Mouse (Mus musculus): ENCODE results near the gene Tcf7l1. TPM values are rescaled to one million over a fixed set of nuclear protein-coding genes. Genes with fewer than 3 reads are reported as not detected.
"Not testable (repeated sequence)": the region's sequence is repeated elsewhere in the genome, so short reads cannot be mapped to it uniquely, and the experiment has no call there.

The Tcf7l1 gene
- polyA plus RNA-seq (2015; fragmentation: Nextera tagmentation; extraction: Ambion mirVana) = 23.7 and 25.5 TPM in 2 replicates

DNA sequence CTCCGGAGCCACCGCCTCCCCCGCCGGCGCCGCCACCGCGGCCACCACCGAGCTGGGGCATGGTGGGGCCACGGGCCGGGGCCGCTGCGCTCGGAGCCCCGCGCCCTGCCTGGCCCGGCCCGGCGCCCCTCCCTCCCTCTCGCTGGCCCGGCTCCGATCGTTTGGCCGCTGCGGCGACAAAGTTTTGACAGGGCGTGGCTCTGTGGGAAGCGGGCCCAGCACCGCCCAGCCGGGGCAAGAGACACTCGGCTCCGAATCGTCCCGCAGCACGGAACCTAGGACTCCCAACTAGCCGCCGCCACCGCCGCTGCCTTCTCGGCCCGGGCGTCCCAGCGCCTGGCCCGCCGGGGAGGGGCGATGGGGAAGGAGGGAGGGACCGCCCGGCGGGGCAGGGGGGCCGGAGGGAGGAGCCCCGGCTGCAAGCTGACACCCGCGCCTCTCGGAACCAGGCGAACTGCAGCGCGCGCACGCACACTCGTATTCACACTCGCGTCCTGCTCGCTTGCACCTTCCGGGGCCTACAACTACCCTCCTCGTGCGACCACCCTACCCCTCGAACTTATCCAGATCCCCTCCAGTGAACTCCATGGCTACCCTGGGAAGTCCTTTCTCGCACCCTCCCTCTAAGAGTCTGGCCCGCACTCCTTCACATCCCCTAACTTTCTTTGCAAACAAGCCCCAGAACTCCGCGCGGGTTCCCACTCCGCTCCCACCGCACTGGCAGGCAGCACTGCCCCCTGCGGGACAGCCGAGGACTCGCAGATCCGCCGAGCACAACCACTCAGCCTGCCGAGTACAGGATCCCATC, at the start of gene Tcf7l1:
Gene Tcf7l1, minus strand, starts transcription at position 363 of the 808 bp plus-strand sequence.
- H3K4me2 ChIP-seq = peak within 1 kb of the TSS; percentile 80
- peak within 1 kb of the TSS; percentile 83 for H3K9ac ChIP-seq
- peaks cover 12% of the 10 kb centered on the region for H3K4me1 ChIP-seq
- ATAC-seq (ENCODE audit: insufficient read depth, low FRiP score, low read depth) = peak; percentile 90
- H3K4me3 ChIP-seq (replicated peaks) = peak within 1 kb of the TSS; percentile 89
- H3K27me3 ChIP-seq (replicated peaks) = no peaks in the 10 kb centered on the region
- under 1% methylated on average over 70 of the region's 80 CpGs for WGBS
- 0 out of 2 replicates have a peak, but pooled peaks cover 5% of the 10 kb centered on the region for H3K36me3 ChIP-seq
- no peaks in the 10 kb centered on the region for H3K9me3 ChIP-seq
- peak within 1 kb of the TSS; percentile 95 for H3K27ac ChIP-seq

DNA sequence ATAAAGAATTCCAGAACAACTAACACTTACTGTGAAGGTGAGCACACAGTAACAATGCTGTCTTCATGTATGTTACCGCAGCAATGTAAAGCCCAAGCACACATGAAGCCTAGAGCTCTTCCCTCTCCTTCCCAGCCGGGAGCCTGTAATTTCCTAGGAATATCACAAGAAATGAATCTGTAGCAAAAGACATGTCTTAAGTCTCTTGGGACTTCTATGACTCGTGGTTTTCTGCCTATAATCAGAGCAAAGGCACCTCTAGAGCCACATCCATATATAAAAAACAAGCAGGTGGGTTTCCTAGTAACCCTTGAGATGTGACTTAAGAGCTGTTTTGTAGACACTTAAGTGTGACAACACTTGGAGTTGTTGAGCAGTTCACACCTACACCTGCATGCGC, 48.7 kb upstream of the Tcf7l1 start:
- Histone ChIP-seq H3K4me3 (replicated peaks) (no peak overlapping the region), H3K9me3 (no peaks in the 10 kb centered on the region), H3K36me3 (0 out of 2 replicates have a peak, but pooled peaks cover 8% of the 10 kb centered on the region), H3K4me2 (no peak overlapping the region), H3K27ac (no peak overlapping the region), H3K4me1 (no peaks in the 10 kb centered on the region), H3K9ac (no peak overlapping the region), H3K27me3 (replicated peaks) (no peaks in the 10 kb centered on the region)
- 89% methylated on average over 4 of the region's 4 CpGs for WGBS
- ATAC-seq (ENCODE audit: insufficient read depth, low FRiP score, low read depth) = no peak

DNA sequence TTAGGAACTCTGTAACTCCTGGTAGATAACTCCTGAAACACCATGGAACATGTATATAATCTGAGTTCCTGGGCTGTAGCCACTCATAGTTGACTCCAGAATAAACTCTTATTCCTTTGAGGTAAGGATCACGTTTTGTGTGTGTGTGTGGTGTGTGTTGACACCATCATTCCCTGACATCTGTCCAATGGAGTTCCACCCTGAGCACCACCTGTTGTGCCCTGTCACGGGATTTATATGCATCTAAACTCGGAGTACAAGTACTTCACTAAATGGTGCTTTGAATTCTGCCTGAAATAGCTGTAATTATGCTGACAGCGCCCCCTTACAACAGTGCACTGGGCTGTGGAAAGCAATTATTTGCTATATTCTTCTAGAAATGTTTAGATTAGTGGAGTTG, 45.5 kb upstream of the Tcf7l1 start:
- no peaks in the 10 kb centered on the region for H3K9me3 ChIP-seq
- ATAC-seq (ENCODE audit: insufficient read depth, low FRiP score, low read depth) = no peak
- 52% methylated on average over 4 of the region's 4 CpGs for WGBS
- no peak overlapping the region for H3K4me2 ChIP-seq
- no peak overlapping the region for H3K9ac ChIP-seq
- H3K27me3 ChIP-seq (replicated peaks) = no peaks in the 10 kb centered on the region
- H3K27ac ChIP-seq = no peak overlapping the region
- H3K4me3 ChIP-seq (replicated peaks) = no peak overlapping the region
- no peaks in the 10 kb centered on the region for H3K4me1 ChIP-seq
- H3K36me3 ChIP-seq = 0 out of 2 replicates have a peak, but pooled peaks cover 4% of the 10 kb centered on the region

DNA sequence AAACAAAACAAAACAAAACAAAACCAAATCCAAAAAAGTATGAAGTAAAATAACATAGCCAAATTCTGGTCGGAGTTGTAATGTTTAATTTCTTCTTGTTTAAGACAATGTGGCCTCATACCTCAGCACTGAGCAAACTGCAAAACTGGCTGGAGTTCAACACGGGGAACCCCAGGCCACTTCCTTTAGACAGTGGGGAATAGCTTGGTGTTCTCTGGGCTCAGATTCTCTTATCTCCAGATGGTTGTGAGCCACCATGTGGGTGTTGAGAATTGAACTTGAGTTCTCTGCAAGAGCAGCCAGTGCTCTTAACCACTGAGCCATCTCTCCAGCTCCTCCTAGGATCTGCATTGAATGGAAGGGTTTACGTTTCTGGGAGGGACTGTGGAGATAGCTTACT, 42.8 kb upstream of the Tcf7l1 start:
- no peaks in the 10 kb centered on the region for H3K27me3 ChIP-seq (replicated peaks)
- H3K9me3 ChIP-seq = no peaks in the 10 kb centered on the region
- WGBS = 46% methylated on average over 3 of the region's 3 CpGs
- H3K9ac ChIP-seq = no peak overlapping the region
- H3K4me3 ChIP-seq (replicated peaks) = no peak overlapping the region
- no peaks in the 10 kb centered on the region for H3K36me3 ChIP-seq
- no peak overlapping the region for H3K4me2 ChIP-seq
- no peak for ATAC-seq (ENCODE audit: insufficient read depth, low FRiP score, low read depth)
- no peak overlapping the region for H3K27ac ChIP-seq
- H3K4me1 ChIP-seq = no peaks in the 10 kb centered on the region

DNA sequence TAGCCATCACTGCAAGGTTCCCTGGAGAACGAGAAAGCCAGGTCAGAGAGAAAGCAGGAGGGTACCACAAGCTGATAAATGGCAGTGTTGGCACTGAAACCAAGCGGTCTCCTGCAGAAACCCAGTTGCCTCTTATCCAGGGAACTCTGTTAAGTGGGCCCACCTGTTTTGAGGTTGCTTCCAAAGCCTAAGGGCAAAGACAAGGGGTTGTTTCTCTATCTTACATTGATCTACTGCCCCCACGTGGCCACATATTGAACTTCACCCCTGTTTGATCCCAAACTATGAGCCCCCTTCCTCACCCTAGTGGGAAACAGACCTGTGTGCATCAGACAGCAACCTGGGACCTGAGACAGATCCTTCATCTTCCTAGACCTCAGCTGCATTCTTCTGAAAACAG, 42.2 kb upstream of the Tcf7l1 start:
- Histone ChIP-seq H3K9me3 (no peaks in the 10 kb centered on the region), H3K27me3 (replicated peaks) (no peaks in the 10 kb centered on the region), H3K4me1 (no peaks in the 10 kb centered on the region), H3K9ac (no peak overlapping the region), H3K36me3 (no peaks in the 10 kb centered on the region), H3K4me3 (replicated peaks) (no peak overlapping the region), H3K27ac (no peak overlapping the region), H3K4me2 (no peak overlapping the region)
- ATAC-seq (ENCODE audit: insufficient read depth, low FRiP score, low read depth) = 0 out of 2 replicates have a peak, but pooled peaks have one; percentile 9
- WGBS = 22% methylated on average over 3 of the region's 3 CpGs

DNA sequence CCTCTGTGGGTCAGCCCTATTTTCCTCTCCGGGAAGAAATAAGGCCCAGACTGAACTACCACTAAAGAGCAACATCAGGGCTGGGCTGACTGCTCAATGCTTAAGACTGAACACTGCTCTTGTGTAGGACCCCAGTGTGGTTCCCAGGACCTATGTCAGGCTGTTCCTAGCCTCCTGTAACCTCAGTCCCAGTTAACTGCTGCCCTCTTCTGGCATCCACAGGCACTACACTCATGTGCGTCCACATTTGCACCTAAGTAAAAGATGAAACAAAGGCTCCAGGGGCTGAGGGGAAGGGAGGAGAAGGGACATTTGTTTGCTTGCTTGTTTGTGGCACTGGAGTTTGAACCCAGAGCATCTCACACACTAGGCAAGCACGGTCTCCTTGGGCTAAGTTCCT, 39.8 kb upstream of the Tcf7l1 start:
- no peak overlapping the region for H3K9ac ChIP-seq
- ATAC-seq (ENCODE audit: insufficient read depth, low FRiP score, low read depth) = no peak
- no peaks in the 10 kb centered on the region for H3K27me3 ChIP-seq (replicated peaks)
- 78% methylated on average over 3 of the region's 3 CpGs for WGBS
- H3K4me2 ChIP-seq = no peak overlapping the region
- no peaks in the 10 kb centered on the region for H3K4me1 ChIP-seq
- no peaks in the 10 kb centered on the region for H3K36me3 ChIP-seq
- no peak overlapping the region for H3K4me3 ChIP-seq (replicated peaks)
- H3K27ac ChIP-seq = no peak overlapping the region
- no peaks in the 10 kb centered on the region for H3K9me3 ChIP-seq

DNA sequence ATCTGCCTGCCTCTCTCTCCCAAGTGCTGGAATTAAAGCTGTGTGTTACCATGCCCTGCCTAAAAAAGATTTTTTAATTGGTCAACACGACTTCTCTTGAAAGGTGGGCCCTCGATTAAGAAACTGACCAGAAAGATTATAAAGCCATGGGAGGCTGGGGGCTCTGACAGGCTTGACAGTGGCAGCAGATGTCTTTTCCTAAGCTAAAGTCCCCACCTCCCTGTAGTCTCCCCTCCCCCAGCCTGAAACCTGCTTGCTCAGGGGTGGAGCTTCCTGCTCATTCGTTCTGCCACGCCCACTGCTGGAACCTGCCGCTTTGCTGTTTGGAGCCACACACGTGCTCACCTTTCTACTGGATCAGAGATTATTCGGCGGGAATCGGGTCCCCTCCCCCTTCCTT, 39.0 kb upstream of the Tcf7l1 start:
- WGBS = 5% methylated on average over 9 of the region's 9 CpGs
- not testable (repeated sequence) for H3K9ac ChIP-seq; H3K36me3 ChIP-seq; H3K27me3 ChIP-seq (replicated peaks); H3K9me3 ChIP-seq; H3K4me2 ChIP-seq; H3K4me3 ChIP-seq (replicated peaks); ATAC-seq (ENCODE audit: insufficient read depth, low FRiP score, low read depth); H3K27ac ChIP-seq; H3K4me1 ChIP-seq

DNA sequence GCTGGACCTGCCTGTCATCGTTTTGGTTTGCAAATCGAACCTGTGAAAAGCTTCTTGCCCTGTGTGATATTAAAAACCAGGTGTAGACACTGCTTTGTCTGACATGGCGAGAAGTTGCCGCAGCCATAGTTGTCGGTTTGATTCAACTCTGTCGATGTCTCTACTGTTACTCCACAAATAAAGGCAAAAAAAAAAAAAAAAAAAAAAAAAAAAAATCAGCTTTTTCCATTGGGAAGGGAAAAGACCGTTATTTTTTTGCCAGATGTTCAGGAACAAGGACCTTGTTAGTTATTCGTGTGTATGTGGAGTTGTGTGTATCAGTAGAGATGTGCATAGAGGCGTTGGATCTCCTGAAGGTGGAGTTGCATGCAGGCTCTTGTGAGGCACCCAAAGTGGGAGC, 36.7 kb upstream of the Tcf7l1 start:
- Histone ChIP-seq H3K27me3 (replicated peaks) (no peaks in the 10 kb centered on the region), H3K4me3 (replicated peaks) (no peak overlapping the region), H3K4me2 (no peak overlapping the region), H3K4me1 (no peaks in the 10 kb centered on the region), H3K36me3 (no peaks in the 10 kb centered on the region), H3K9ac (no peak overlapping the region), H3K27ac (no peak overlapping the region), H3K9me3 (no peaks in the 10 kb centered on the region)
- 52% methylated on average over 9 of the region's 9 CpGs for WGBS
- ATAC-seq (ENCODE audit: insufficient read depth, low FRiP score, low read depth) = no peak

DNA sequence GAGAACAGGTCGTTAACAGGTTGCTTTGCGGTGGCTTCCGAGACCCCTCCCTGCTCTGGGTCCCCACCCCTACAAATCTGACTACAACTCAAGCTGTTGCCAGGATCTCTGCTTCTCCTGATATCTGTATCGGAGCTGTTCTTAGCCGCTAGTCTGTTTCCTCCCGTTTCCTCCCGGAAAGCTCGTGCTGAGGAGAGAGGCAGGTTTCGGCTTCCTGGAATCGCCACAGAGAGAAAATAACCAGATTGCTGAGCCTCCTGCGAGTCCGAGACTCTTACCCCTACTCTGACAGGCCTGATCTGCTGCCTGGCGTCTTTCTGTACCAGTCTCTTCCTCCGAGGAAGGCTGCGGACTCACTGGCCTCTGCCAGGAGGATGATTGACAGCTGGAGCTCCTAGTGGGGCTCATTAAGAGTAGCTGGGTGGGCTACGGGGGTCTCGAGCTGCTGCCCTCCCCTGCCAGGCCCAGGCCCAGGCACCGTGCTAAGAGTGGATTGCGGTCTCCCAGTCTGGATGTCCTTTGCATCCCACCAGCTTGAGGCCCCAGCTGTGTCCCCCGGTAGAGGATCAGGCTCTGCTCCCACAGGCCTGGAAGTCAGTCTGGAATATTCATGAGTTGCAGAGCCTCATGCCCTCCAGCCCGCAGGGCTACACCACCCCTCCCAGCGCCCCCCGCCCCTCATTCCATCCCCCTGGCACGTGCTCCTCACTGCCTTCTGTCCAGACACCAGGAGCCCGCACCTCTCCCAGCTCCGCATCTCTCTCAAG, 36.1 kb upstream of the Tcf7l1 start:
- no peak for ATAC-seq (ENCODE audit: insufficient read depth, low FRiP score, low read depth)
- no peaks in the 10 kb centered on the region for H3K27me3 ChIP-seq (replicated peaks)
- H3K4me3 ChIP-seq (replicated peaks) = peak overlapping the region; percentile 21; the same call in 1 of the 2 replicates
- no peaks in the 10 kb centered on the region for H3K9me3 ChIP-seq
- H3K4me2 ChIP-seq = peak overlapping the region; percentile 49
- no peaks in the 10 kb centered on the region for H3K4me1 ChIP-seq
- H3K36me3 ChIP-seq = no peaks in the 10 kb centered on the region
- no peak overlapping the region for H3K9ac ChIP-seq
- 13% methylated on average over 23 of the region's 26 CpGs for WGBS
- no peak overlapping the region for H3K27ac ChIP-seq

DNA sequence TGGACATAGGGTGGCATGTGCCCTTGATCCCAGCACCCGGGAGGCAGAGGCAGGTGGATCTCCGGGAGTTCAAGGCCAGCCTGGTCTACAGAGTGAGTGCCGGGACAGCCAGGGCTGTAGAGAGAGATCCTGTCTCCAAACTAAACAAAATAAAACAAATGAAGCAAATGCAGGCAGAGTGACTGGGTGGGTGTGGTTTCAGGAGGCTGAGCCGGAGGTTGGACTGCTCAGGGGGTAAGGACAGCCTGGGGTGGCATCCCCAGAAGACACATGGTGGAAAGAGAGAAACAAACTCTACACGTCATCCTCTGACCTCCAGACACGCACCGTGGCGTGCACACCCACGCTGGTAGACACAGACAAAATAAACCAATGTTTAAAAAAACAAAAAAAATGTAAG, 24.4 kb upstream of the Tcf7l1 start:
- no peak for ATAC-seq (ENCODE audit: insufficient read depth, low FRiP score, low read depth)
- Histone ChIP-seq H3K36me3 (no peaks in the 10 kb centered on the region), H3K4me2 (no peak overlapping the region), H3K4me3 (replicated peaks) (no peak overlapping the region), H3K27me3 (replicated peaks) (no peaks in the 10 kb centered on the region), H3K4me1 (no peaks in the 10 kb centered on the region), H3K9ac (no peak overlapping the region), H3K27ac (no peak overlapping the region), H3K9me3 (no peaks in the 10 kb centered on the region)
- WGBS = 59% methylated on average over 9 of the region's 9 CpGs

DNA sequence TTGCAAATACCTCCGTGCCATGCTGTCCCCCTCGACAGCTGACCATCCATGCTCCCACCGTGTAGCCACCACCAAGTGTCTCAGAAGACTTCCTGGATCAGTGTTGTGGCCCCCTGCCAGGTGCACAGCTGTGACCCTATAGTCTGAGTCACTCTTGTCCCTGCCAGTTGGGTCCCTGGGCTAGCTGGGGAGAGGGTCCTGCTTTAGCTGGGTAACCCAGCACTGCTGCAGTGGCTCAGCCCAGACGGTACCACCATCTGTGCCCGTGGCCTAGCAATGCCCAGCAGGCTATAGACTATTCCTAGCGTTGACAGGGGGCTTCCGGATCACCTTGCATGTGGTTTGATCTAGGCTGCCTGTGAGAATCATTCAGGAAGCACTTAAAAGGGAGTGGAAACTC, 21.2 kb upstream of the Tcf7l1 start:
- Histone ChIP-seq H3K4me1 (no peaks in the 10 kb centered on the region), H3K27me3 (replicated peaks) (no peaks in the 10 kb centered on the region), H3K4me2 (no peak overlapping the region), H3K4me3 (replicated peaks) (no peak overlapping the region), H3K36me3 (no peaks in the 10 kb centered on the region), H3K27ac (no peak overlapping the region), H3K9me3 (no peaks in the 10 kb centered on the region), H3K9ac (no peak overlapping the region)
- WGBS = 68% methylated on average over 7 of the region's 7 CpGs
- ATAC-seq (ENCODE audit: insufficient read depth, low FRiP score, low read depth) = no peak

DNA sequence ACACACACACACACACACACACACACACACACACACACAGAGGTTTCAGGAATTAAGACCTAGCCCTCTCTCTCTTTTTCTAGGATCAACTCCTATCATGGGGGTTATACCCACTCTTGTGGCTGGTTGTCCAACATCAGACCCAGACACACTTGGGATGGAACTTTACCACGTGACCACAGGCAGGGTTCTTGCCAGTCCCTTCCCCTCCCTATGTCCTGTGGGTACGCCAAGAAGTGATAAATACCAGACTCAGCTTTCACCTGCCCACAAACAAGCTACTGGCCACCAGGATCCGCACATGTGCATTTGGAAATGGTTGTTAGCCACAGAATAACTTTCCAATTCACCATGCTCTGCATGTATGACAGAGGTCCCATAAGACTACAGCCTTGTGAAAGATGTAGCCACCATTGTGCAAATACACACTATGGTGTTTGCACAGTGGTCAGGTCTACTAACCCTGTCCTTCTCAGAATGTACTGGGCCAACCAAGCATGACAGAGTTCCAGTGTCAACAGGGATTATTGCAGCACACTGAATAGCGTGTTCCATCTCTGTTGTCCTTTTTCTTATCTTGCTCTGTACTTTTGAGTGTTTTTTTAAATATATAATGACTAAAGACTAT, 20.6 kb upstream of the Tcf7l1 start:
- ATAC-seq (ENCODE audit: insufficient read depth, low FRiP score, low read depth) = no peak
- H3K4me1 ChIP-seq = no peaks in the 10 kb centered on the region
- H3K36me3 ChIP-seq = no peaks in the 10 kb centered on the region
- 59% methylated on average over 4 of the region's 4 CpGs for WGBS
- no peak overlapping the region for H3K4me3 ChIP-seq (replicated peaks)
- no peak overlapping the region for H3K9ac ChIP-seq
- H3K4me2 ChIP-seq = no peak overlapping the region
- H3K27me3 ChIP-seq (replicated peaks) = no peaks in the 10 kb centered on the region
- H3K27ac ChIP-seq = no peak overlapping the region
- H3K9me3 ChIP-seq = no peaks in the 10 kb centered on the region

Measured in stomach, embryonic 15.5 days (tissue).